In the genomic region with DNA sequence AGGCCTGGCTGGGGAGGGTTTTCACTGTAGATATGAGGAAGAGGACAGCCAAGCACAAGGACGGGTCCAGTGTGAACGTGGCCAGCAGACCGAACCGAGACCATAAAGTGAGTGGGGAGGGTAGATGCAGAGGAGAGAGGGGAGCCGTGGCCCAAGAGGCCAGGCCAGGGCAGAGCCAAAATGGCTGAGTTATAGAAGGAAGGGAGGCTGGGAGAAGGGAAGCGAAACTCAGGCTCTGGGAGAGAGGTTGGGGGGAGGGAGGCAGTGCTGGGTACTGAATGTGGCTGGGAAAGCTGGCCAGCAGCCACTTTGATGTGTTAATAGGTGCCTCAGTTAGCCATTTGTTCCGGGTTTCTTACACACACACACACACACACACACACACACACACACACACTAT, we compare ENCODE assay signal across 9 mouse cellular contexts. TPM values are rescaled to one million over a fixed set of nuclear protein-coding genes. Genes with fewer than 3 reads are reported as not detected.
A peak's percentile ranks its signal among the peaks of the same experiment; 100 is the strongest.
DNase-seq lines count a peak whose midpoint lies in the region; ATAC-seq lines count a peak whose summit lies in the region.
"Had no signal": no experiment of that assay in that cellular context is flagged by ENCODE, and none has a peak within 500 bp of the region (broad histone marks: within the 10 kb centered on the region; RNA-seq: fewer than 3 reads in every experiment).

No protein-coding gene starts in this region.

- H3K4me1 ChIP-seq in heart, embryonic 15.5 days (replicated peaks): peaks cover 67% of the 10 kb centered on the region
- H3K4me1 ChIP-seq in stomach, embryonic 16.5 days (ENCODE audit: control insufficient read depth, insufficient read depth, low read length): peaks cover 40% of the 10 kb centered on the region
- peaks cover 9% of the 10 kb centered on the region; the same call in 1 of the 2 replicates for H3K4me1 ChIP-seq in midbrain, embryonic 15.5 days

- no peak for DNase-seq in heart, adult 8-10 months (ENCODE audit: low spot score)
- peak; percentile 51 for DNase-seq in lung, postnatal 36 days
- DNase-seq in lung, adult 18-20 months: no peak
- DNase-seq: kidney, adult 9 months had no signal

- WGBS in heart, embryonic 15.5 days: 65% methylated on average over 7 of the region's 7 CpGs
- 54% methylated on average over 7 of the region's 7 CpGs for WGBS in stomach, embryonic 16.5 days
- 69% methylated on average over 7 of the region's 7 CpGs for WGBS in midbrain, embryonic 15.5 days

- ATAC-seq in heart, embryonic 15.5 days (replicated peaks; ENCODE audit: insufficient number of reproducible peaks, insufficient read depth, low FRiP score, low read depth): no peak
- peak; percentile 78 for ATAC-seq in granulocyte monocyte progenitor cell, adult 5-6 weeks (replicated peaks; ENCODE audit: poor library complexity, severe bottlenecking)
- ATAC-seq in stomach, embryonic 16.5 days (ENCODE audit: insufficient read depth, low FRiP score): no peak
- ATAC-seq in midbrain, embryonic 15.5 days (replicated peaks): no peak

- peak overlapping the region; percentile 34; the same call in 1 of the 2 replicates for H3K27ac ChIP-seq in heart, embryonic 15.5 days
- H3K27ac ChIP-seq in stomach, embryonic 16.5 days (ENCODE audit: low read length): peak overlapping the region; percentile 69
- no peak overlapping the region for H3K27ac ChIP-seq in midbrain, embryonic 15.5 days

- H3K4me3 ChIP-seq in heart, embryonic 15.5 days: no peak overlapping the region
- no peak overlapping the region for H3K4me3 ChIP-seq in stomach, embryonic 16.5 days (replicated peaks; ENCODE audit: low read length)
- no peak overlapping the region for H3K4me3 ChIP-seq in midbrain, embryonic 15.5 days

- no peaks in the 10 kb centered on the region for H3K36me3 ChIP-seq in heart, embryonic 15.5 days
- H3K36me3 ChIP-seq in stomach, embryonic 16.5 days (ENCODE audit: control insufficient read depth, insufficient read depth, low read length): no peaks in the 10 kb centered on the region
- H3K36me3 ChIP-seq in midbrain, embryonic 15.5 days (replicated peaks): no peaks in the 10 kb centered on the region

- H3K9ac ChIP-seq in heart, embryonic 15.5 days: no peak overlapping the region
- no peak overlapping the region for H3K9ac ChIP-seq in stomach, embryonic 16.5 days (ENCODE audit: low read length)
- no peak overlapping the region for H3K9ac ChIP-seq in midbrain, embryonic 15.5 days

- no peaks in the 10 kb centered on the region for H3K9me3 ChIP-seq in heart, embryonic 15.5 days (replicated peaks)
- no peaks in the 10 kb centered on the region for H3K9me3 ChIP-seq in stomach, embryonic 16.5 days (replicated peaks; ENCODE audit: control insufficient read depth, low read length)
- H3K9me3 ChIP-seq in midbrain, embryonic 15.5 days: no peaks in the 10 kb centered on the region

- H3K27me3 ChIP-seq in heart, embryonic 15.5 days: no peaks in the 10 kb centered on the region
- H3K27me3 ChIP-seq in stomach, embryonic 16.5 days (ENCODE audit: control insufficient read depth, insufficient read depth, low read length): no peaks in the 10 kb centered on the region
- no peaks in the 10 kb centered on the region for H3K27me3 ChIP-seq in midbrain, embryonic 15.5 days (replicated peaks)
- H3K27me3 ChIP-seq: CH12.LX had no signal

- H3K4me2 ChIP-seq in heart, embryonic 15.5 days: no peak overlapping the region
- no peak overlapping the region for H3K4me2 ChIP-seq in stomach, embryonic 16.5 days (ENCODE audit: low read depth, low read length)
- H3K4me2 ChIP-seq in midbrain, embryonic 15.5 days: no peak overlapping the region

RNA-seq across cellular contexts. Expression of a gene that starts 14.6 kb away (rescaled TPM):
- 16.0 and 21.8 TPM in 2 replicates for polyA plus RNA-seq in heart, embryonic 15.5 days (2015; fragmentation: Nextera tagmentation; extraction: Ambion mirVana)
- total RNA-seq in heart, adult 8-10 months (2022): 10 to 100 TPM; 47.2 to 63.1 (median 52.7) TPM
- total RNA-seq in granulocyte monocyte progenitor cell, adult 5-6 weeks (2014; fragmentation: Nextera tagmentation): 57.0 and 64.0 TPM in 2 replicates
- 24.3 and 47.2 TPM in 2 replicates for total RNA-seq in granulocyte monocyte progenitor cell, adult 5-6 weeks (2017)
- polyA plus RNA-seq in stomach, embryonic 16.5 days (2015; fragmentation: Nextera tagmentation; extraction: Ambion mirVana): 34.6 and 36.8 TPM in 2 replicates
- polyA plus RNA-seq in midbrain, embryonic 15.5 days (2015; fragmentation: Nextera tagmentation; extraction: Ambion mirVana): 29.6 and 29.7 TPM in 2 replicates

RNA-seq across cellular contexts. Expression of a gene that starts 24.9 kb away (rescaled TPM):
- polyA plus RNA-seq in heart, embryonic 15.5 days (2015; fragmentation: Nextera tagmentation; extraction: Ambion mirVana): 26.4 and 31.0 TPM in 2 replicates
- total RNA-seq in heart, adult 8-10 months (2022): 10 to 100 TPM; 27.1 to 34.5 (median 29.8) TPM
- 12.8 and 13.5 TPM in 2 replicates for total RNA-seq in granulocyte monocyte progenitor cell, adult 5-6 weeks (2014; fragmentation: Nextera tagmentation)
- 16.4 and 16.9 TPM in 2 replicates for total RNA-seq in granulocyte monocyte progenitor cell, adult 5-6 weeks (2017)
- polyA plus RNA-seq in stomach, embryonic 16.5 days (2015; fragmentation: Nextera tagmentation; extraction: Ambion mirVana): 34.8 and 39.3 TPM in 2 replicates
- polyA plus RNA-seq in midbrain, embryonic 15.5 days (2015; fragmentation: Nextera tagmentation; extraction: Ambion mirVana): 39.6 and 41.0 TPM in 2 replicates
